Mouse (Mus musculus): ENCODE results near the gene Itpk1. TPM values are rescaled to one million over a fixed set of nuclear protein-coding genes. Genes with fewer than 3 reads are reported as not detected.

Gene Itpk1
- polyA plus RNA-seq, 1 experiment from 2014 or later: 28.0 TPM

DNA sequence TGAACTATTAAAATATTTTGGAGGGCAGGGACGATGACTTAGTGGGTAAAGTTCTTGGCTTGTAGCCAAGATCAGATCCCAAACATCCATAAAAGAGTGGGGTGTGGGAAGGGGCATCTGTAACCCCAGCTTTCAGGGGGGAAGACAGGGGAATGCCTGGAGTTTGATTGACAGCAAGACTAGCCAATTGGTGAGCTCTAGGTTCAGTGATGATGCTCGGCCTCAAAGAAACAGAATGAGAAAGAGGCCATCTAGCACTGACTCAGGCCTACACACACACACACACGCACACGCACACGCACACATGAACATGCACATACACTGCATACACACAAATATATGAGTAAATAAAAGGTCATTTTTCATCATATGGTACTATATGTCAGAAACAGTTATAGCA, 5.2 kb upstream of the Itpk1 start:
- no peak overlapping the region for H3K9ac ChIP-seq
- 92% methylated on average over 5 of the region's 5 CpGs for WGBS
- H3K4me1 ChIP-seq: peaks cover 4% of the 10 kb centered on the region
- H3K9me3 ChIP-seq: no peaks in the 10 kb centered on the region
- H3K4me3 ChIP-seq: no peak overlapping the region
- no peak overlapping the region for H3K4me2 ChIP-seq (replicated peaks)
- no peaks in the 10 kb centered on the region for H3K27me3 ChIP-seq (replicated peaks)
- no peaks in the 10 kb centered on the region for H3K36me3 ChIP-seq
- no peak for ATAC-seq (ENCODE audit: low FRiP score, low read depth)
- no peak overlapping the region for H3K27ac ChIP-seq

- WGBS: 84% methylated on average over 11 of the region's 11 CpGs
- H3K27me3 ChIP-seq (replicated peaks): no peaks in the 10 kb centered on the region
- no peak overlapping the region for H3K9ac ChIP-seq
- H3K4me2 ChIP-seq (replicated peaks): no peak overlapping the region
- H3K36me3 ChIP-seq: no peaks in the 10 kb centered on the region
- no peak for ATAC-seq (ENCODE audit: low FRiP score, low read depth)
- no peak overlapping the region for H3K4me3 ChIP-seq
- peaks cover 17% of the 10 kb centered on the region for H3K4me1 ChIP-seq
- no peak overlapping the region for H3K27ac ChIP-seq
- no peaks in the 10 kb centered on the region for H3K9me3 ChIP-seq
Measured at GRCm38 (mm10) chr12:102708220-102708619, 3.5 kb upstream of the Itpk1 start.

GRCm38 (mm10) chr12:102706833-102707463, 2.2 kb upstream of the Itpk1 start:
- H3K36me3 ChIP-seq: no peaks in the 10 kb centered on the region
- 91% methylated on average over 10 of the region's 10 CpGs for WGBS
- H3K9ac ChIP-seq: no peak overlapping the region
- H3K4me1 ChIP-seq: peaks cover 23% of the 10 kb centered on the region
- no peak overlapping the region for H3K27ac ChIP-seq
- H3K4me3 ChIP-seq: no peak overlapping the region
- no peaks in the 10 kb centered on the region for H3K9me3 ChIP-seq
- no peak for ATAC-seq (ENCODE audit: low FRiP score, low read depth)
- no peak overlapping the region for H3K4me2 ChIP-seq (replicated peaks)
- no peaks in the 10 kb centered on the region for H3K27me3 ChIP-seq (replicated peaks)

DNA sequence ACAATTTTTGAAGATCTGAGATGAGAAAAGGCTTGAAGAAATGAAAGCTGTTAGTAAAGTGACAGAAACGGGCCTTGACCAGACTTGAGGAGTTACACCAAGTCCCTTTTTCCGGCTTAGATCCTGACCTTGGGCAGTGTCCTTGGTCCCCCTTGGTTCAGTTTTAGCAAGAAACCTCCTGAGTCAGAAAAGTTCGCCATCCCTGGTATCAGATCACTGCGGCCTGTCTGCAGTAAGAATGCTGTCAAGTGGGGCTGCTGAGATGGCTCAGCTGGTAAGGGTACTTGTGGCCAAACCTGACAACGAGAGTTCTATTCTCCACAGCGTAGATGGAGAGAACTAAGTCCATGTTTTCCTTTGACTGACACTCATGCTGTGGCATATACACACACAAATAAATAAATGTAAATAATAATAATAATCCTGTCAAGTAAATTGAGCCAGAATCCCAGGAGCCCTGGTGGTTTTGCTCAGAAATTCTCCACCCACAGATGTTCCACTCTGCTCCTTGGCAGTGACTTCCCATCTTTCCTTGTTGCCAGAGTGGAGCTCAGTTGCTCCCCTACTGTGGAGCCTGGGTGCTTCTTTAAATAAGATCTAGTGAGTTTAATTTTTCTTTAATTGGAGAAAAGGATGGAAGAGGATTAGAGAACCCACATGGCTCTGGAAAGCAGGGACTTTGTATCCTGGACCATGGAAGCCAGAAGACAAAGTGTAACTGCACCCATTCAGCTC, 1.3 kb upstream of the Itpk1 start:
- H3K9ac ChIP-seq: no peak overlapping the region
- peaks cover 23% of the 10 kb centered on the region for H3K4me1 ChIP-seq
- H3K4me3 ChIP-seq: no peak overlapping the region
- H3K9me3 ChIP-seq: no peaks in the 10 kb centered on the region
- ATAC-seq (ENCODE audit: low FRiP score, low read depth): no peak
- peak overlapping the region; percentile 93 for H3K4me2 ChIP-seq (replicated peaks)
- H3K27me3 ChIP-seq (replicated peaks): no peaks in the 10 kb centered on the region
- H3K36me3 ChIP-seq: no peaks in the 10 kb centered on the region
- H3K27ac ChIP-seq: no peak overlapping the region
- WGBS: 75% methylated on average over 6 of the region's 6 CpGs

DNA sequence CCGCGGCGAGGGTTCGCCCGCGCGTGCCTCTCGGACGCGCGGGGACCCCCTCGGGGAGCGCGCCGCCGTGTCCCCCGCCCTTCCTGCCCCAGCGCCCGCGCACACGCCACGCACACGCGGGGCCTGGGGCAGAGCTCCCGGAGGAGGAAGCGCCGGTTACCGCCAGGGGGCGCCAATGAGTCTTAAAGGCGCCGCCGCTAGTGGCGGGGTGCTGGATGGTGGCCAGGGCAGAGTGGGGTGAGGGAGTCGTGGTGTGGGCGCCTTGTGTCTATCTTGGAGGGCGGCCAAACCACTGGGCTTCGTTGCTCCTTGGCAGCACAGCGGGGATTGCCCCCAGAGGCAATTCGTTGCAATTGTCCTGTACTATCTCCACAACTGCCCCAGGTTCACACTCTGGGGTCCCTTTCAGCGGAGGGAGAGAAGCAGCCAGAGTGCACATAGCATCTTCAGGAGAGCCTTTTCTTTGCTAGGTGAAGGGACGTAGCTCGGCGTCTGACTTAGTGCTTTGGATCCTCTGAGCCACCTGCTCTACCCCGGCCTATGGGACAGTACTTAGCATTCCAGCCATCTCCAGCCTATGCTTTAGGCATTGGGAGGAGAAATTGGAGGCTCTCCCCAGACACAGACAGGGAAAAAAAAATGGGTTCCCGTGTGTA, 614 bp upstream of the Itpk1 start:
- WGBS: 1% methylated on average over 45 of the region's 45 CpGs
- no peaks in the 10 kb centered on the region for H3K27me3 ChIP-seq (replicated peaks)
- peak overlapping the region; percentile 81 for H3K9ac ChIP-seq
- H3K27ac ChIP-seq: peak overlapping the region; percentile 66; the same call in 1 of the 2 replicates
- peak overlapping the region; percentile 93 for H3K4me2 ChIP-seq (replicated peaks)
- H3K9me3 ChIP-seq: no peaks in the 10 kb centered on the region
- peak overlapping the region; percentile 73 for H3K4me3 ChIP-seq
- peaks cover 28% of the 10 kb centered on the region for H3K4me1 ChIP-seq
- peak; percentile 85 for ATAC-seq (ENCODE audit: low FRiP score, low read depth)
- H3K36me3 ChIP-seq: no peaks in the 10 kb centered on the region

- ATAC-seq (ENCODE audit: low FRiP score, low read depth): peak; percentile 0; the same call in 1 of the 2 replicates
- H3K36me3 ChIP-seq: no peaks in the 10 kb centered on the region
- H3K4me2 ChIP-seq (replicated peaks): peak overlapping the region; percentile 93
- H3K9ac ChIP-seq: peak overlapping the region; percentile 73
- 4% methylated on average over 17 of the region's 17 CpGs for WGBS
- H3K4me3 ChIP-seq: peak overlapping the region; percentile 73
- H3K27me3 ChIP-seq (replicated peaks): no peaks in the 10 kb centered on the region
- H3K4me1 ChIP-seq: peaks cover 36% of the 10 kb centered on the region
- H3K27ac ChIP-seq: no peak overlapping the region; the same call in 1 of the 2 replicates
- H3K9me3 ChIP-seq: no peaks in the 10 kb centered on the region
Measured at GRCm38 (mm10) chr12:102703921-102704408, 765 bp downstream of the Itpk1 start.

DNA sequence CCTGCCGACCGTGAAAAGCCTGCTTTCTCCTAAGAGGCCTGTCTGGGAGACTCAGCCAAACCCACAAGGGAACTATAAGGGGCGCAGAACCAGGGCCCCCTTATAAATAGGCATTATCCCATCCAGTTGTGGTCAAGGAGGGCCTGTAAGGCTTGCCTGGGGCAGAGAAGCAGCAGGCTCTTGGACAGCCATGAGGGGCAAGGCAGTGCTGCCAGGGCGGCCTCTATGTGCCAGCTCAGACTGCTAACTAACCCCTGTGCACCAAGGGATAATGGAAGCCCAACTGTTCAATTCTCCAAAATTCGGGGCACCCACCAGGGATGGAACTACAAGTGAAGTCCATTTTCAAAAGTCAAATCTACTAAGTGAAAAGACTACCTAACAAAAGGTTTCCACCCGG, 1.3 kb downstream of the Itpk1 start:
- Histone ChIP-seq H3K27me3 (replicated peaks) (no peaks in the 10 kb centered on the region), H3K4me2 (replicated peaks) (peak overlapping the region; percentile 93), H3K36me3 (no peaks in the 10 kb centered on the region), H3K9me3 (no peaks in the 10 kb centered on the region), H3K9ac (peak overlapping the region; percentile 73; the same call in 1 of the 2 replicates), H3K27ac (no peak overlapping the region), H3K4me1 (peaks cover 41% of the 10 kb centered on the region), H3K4me3 (peak overlapping the region; percentile 73)
- 37% methylated on average over 6 of the region's 6 CpGs for WGBS
- no peak for ATAC-seq (ENCODE audit: low FRiP score, low read depth)

GRCm38 (mm10) chr12:102703111-102703412, 1.7 kb downstream of the Itpk1 start:
- Histone ChIP-seq H3K27ac (no peak overlapping the region), H3K27me3 (replicated peaks) (no peaks in the 10 kb centered on the region), H3K36me3 (no peaks in the 10 kb centered on the region), H3K9ac (peak overlapping the region; percentile 73; the same call in 1 of the 2 replicates), H3K4me1 (peaks cover 45% of the 10 kb centered on the region), H3K4me2 (replicated peaks) (peak overlapping the region; percentile 93), H3K9me3 (no peaks in the 10 kb centered on the region), H3K4me3 (peak overlapping the region; percentile 73)
- WGBS: 7% methylated on average over 4 of the region's 4 CpGs
- no peak for ATAC-seq (ENCODE audit: low FRiP score, low read depth)

- 6% methylated on average over 15 of the region's 15 CpGs for WGBS
- H3K9ac ChIP-seq: no peak overlapping the region
- H3K27me3 ChIP-seq (replicated peaks): no peaks in the 10 kb centered on the region
Measured at GRCm38 (mm10) chr12:102702356-102703110, 2.2 kb downstream of the Itpk1 start.

GRCm38 (mm10) chr12:102701691-102702207, 3.0 kb downstream of the Itpk1 start:
- Histone ChIP-seq H3K4me1 (peaks cover 55% of the 10 kb centered on the region), H3K4me2 (replicated peaks) (peak overlapping the region; percentile 93), H3K9ac (no peak overlapping the region), H3K36me3 (no peaks in the 10 kb centered on the region), H3K27ac (no peak overlapping the region), H3K4me3 (no peak overlapping the region), H3K9me3 (no peaks in the 10 kb centered on the region), H3K27me3 (replicated peaks) (no peaks in the 10 kb centered on the region)
- 87% methylated on average over 5 of the region's 5 CpGs for WGBS
- ATAC-seq (ENCODE audit: low FRiP score, low read depth): no peak

More at GRCm38 (mm10) chr12:102702356-102703110, 2.2 kb downstream of the Itpk1 start:
- H3K9me3 ChIP-seq: no peaks in the 10 kb centered on the region
- H3K4me2 ChIP-seq (replicated peaks): peak overlapping the region; percentile 93
- no peak for ATAC-seq (ENCODE audit: low FRiP score, low read depth)
- no peaks in the 10 kb centered on the region for H3K36me3 ChIP-seq
- no peak overlapping the region for H3K27ac ChIP-seq
- peaks cover 50% of the 10 kb centered on the region for H3K4me1 ChIP-seq
- H3K4me3 ChIP-seq: peak overlapping the region; percentile 19

DNA sequence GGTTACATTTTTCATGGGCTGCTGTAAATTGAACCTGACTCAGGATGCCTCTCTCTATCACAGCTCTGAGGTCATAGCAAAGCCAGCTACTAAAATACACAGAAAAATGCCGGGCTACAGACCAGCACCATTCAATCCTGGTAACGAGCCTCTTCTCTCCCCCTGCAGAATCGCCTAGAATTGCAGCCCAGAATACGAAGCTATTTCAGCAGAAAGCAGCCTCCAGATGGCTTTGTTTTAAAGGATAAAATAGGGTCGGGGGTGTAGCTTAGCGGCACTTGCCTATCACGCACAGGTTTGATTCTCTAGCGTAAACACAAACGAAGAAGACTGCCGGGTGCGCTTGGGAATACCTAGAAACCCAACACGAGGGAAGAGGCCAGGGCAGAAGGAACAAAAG, 4.3 kb downstream of the Itpk1 start:
- H3K9ac ChIP-seq: no peak overlapping the region
- H3K36me3 ChIP-seq: no peaks in the 10 kb centered on the region
- H3K4me1 ChIP-seq: peaks cover 63% of the 10 kb centered on the region
- H3K27me3 ChIP-seq (replicated peaks): no peaks in the 10 kb centered on the region
- no peak for ATAC-seq (ENCODE audit: low FRiP score, low read depth)
- H3K4me2 ChIP-seq (replicated peaks): no peak overlapping the region
- 70% methylated on average over 12 of the region's 12 CpGs for WGBS
- H3K4me3 ChIP-seq: no peak overlapping the region
- H3K9me3 ChIP-seq: no peaks in the 10 kb centered on the region
- H3K27ac ChIP-seq: no peak overlapping the region; the same call in 1 of the 2 replicates

Data from neural tube, embryonic 12.5 days (tissue).